Mouse (Mus musculus) embryonic facial prominence, embryonic 11.5 days (tissue): Measurements from ENCODE around the gene Jdp2. TPM values are rescaled to one million over a fixed set of nuclear protein-coding genes. Genes with fewer than 3 reads are reported as not detected.

Experiments used
- ATAC-seq: fragments of 200-750 bp; cut with Nextera tagmentation; replicated peaks from 2 replicates; pipeline ENCODE4 v1.8.0; 2017; ENCODE audit warnings: low read depth; ENCODE audit not compliant: insufficient number of reproducible peaks, low FRiP score, low TSS enrichment
- DNase-seq: peaks from one replicate; pipeline ENCODE4 v3.0.0-alpha.2; 2015; ENCODE audit warnings: low spot score
- H3K27ac ChIP-seq: fragments of 300-500 bp; sonication (generic); replicated peaks from 2 replicates; pipeline ENCODE4 v1.5.1; 2014; ENCODE audit warnings: mild to moderate bottlenecking, low read depth, low read length, control low read depth
- H3K27me3 ChIP-seq: fragments of 300-500 bp; sonication (generic); 2 replicates; pipeline ENCODE4 v1.6.1; 2014; ENCODE audit warnings: mild to moderate bottlenecking, low read length, moderate library complexity, mixed read lengths; ENCODE audit not compliant: control insufficient read depth, insufficient read depth
- H3K36me3 ChIP-seq: fragments of 300-500 bp; sonication (generic); replicated peaks from 2 replicates; pipeline ENCODE4 v1.6.1; 2014; ENCODE audit warnings: low read depth, mild to moderate bottlenecking, low read length, moderate library complexity, mixed read lengths; ENCODE audit not compliant: control insufficient read depth, insufficient read depth
- H3K4me1 ChIP-seq: fragments of 300-500 bp; sonication (generic); 2 replicates; pipeline ENCODE4 v1.6.1; 2014; ENCODE audit warnings: low read length, mixed read lengths; ENCODE audit not compliant: control insufficient read depth, insufficient read depth
- H3K4me2 ChIP-seq: fragments of 300-500 bp; sonication (generic); 2 replicates; pipeline ENCODE4 v1.6.1; 2014; ENCODE audit warnings: low read depth, mild to moderate bottlenecking, control low read depth, low read length, moderate library complexity
- H3K4me3 ChIP-seq: fragments of 300-500 bp; sonication (generic); 2 replicates; pipeline ENCODE4 v1.5.1; 2014; ENCODE audit warnings: low read depth, low read length, control low read depth
- H3K9ac ChIP-seq: fragments of 300-500 bp; sonication (generic); replicated peaks from 2 replicates; pipeline ENCODE4 v1.6.1; 2014; ENCODE audit warnings: mild to moderate bottlenecking, control low read depth, low read length
- H3K9me3 ChIP-seq: fragments of 300-500 bp; sonication (generic); replicated peaks from 2 replicates; pipeline ENCODE4 v1.6.1; 2016; ENCODE audit warnings: mild to moderate bottlenecking, low read length, inconsistent platforms, mixed read lengths; ENCODE audit not compliant: control insufficient read depth
- WGBS: fragments of 180-500 bp; shearing (Covaris S2); extraction: QIAGEN DNeasy Blood & Tissue Kit; methylation state at CpG from one replicate; pipeline ENCODE4 v1.1.7; 2014; 5-methylcytosine and 5-hydroxymethylcytosine counted together
- polyA plus RNA-seq: library from polyadenylated mRNA; unstranded; fragments of >200 nt; fragmentation: Nextera tagmentation; extraction: Ambion mirVana; gene quantifications from 2 replicates; pipeline ENCODE4 v1.2.1, GENCODE M21; 2014

Jdp2 gene
- polyA plus RNA-seq, 1 experiment from 2014 or later = 0.27 TPM

GRCm38 (mm10) chr12:85592943-85593342, 5.9 kb upstream of the Jdp2 start:
- Histone ChIP-seq H3K36me3 (no peaks in the 10 kb centered on the region), H3K4me3 (no peak overlapping the region), H3K4me2 (no peak overlapping the region), H3K9me3 (no peaks in the 10 kb centered on the region), H3K27ac (no peak overlapping the region), H3K27me3 (no peaks in the 10 kb centered on the region), H3K4me1 (no peaks in the 10 kb centered on the region), H3K9ac (no peak overlapping the region)
- 84% methylated on average over 9 of the region's 9 CpGs for WGBS
- DNase-seq (no peak), ATAC-seq (no peak)

- Histone ChIP-seq H3K27ac (no peak overlapping the region), H3K27me3 (peaks cover 2% of the 10 kb centered on the region; the same call in 1 of the 2 replicates), H3K9me3 (no peaks in the 10 kb centered on the region), H3K36me3 (no peaks in the 10 kb centered on the region), H3K4me2 (no peak overlapping the region), H3K9ac (no peak overlapping the region), H3K4me3 (no peak overlapping the region), H3K4me1 (peaks cover 4% of the 10 kb centered on the region; the same call in 1 of the 2 replicates)
- 96% methylated on average over 2 of the region's 2 CpGs for WGBS
- DNase-seq (no peak), ATAC-seq (no peak)
Measured at GRCm38 (mm10) chr12:85594390-85594789, 4.4 kb upstream of the Jdp2 start.

GRCm38 (mm10) chr12:85598053-85598452, 774 bp upstream of the Jdp2 start:
- H3K4me2 ChIP-seq = no peak overlapping the region; the same call in 1 of the 2 replicates
- 42% methylated on average over 11 of the region's 11 CpGs for WGBS
- H3K9me3 ChIP-seq = no peaks in the 10 kb centered on the region
- no peak overlapping the region; the same call in 1 of the 2 replicates for H3K4me3 ChIP-seq
- ATAC-seq (no peak), DNase-seq (no peak)
- no peak overlapping the region for H3K27ac ChIP-seq
- H3K9ac ChIP-seq = no peak overlapping the region; the same call in 1 of the 2 replicates
- peaks cover 4% of the 10 kb centered on the region; the same call in 1 of the 2 replicates for H3K4me1 ChIP-seq
- H3K36me3 ChIP-seq = no peaks in the 10 kb centered on the region
- H3K27me3 ChIP-seq = peaks cover 6% of the 10 kb centered on the region

GRCm38 (mm10) chr12:85599478-85600152, 788 bp downstream of the Jdp2 start:
- Histone ChIP-seq H3K9ac (peak overlapping the region; percentile 81), H3K4me3 (peak overlapping the region; percentile 71), H3K27me3 (peaks cover 6% of the 10 kb centered on the region), H3K9me3 (no peaks in the 10 kb centered on the region), H3K4me2 (peak overlapping the region; percentile 96), H3K27ac (peak overlapping the region; percentile 35; the same call in 1 of the 2 replicates), H3K36me3 (no peaks in the 10 kb centered on the region), H3K4me1 (peaks cover 4% of the 10 kb centered on the region; the same call in 1 of the 2 replicates)
- ATAC-seq (peak; percentile 54), DNase-seq (peak; percentile 37)
- under 1% methylated on average over 44 of the region's 49 CpGs for WGBS

GRCm38 (mm10) chr12:85600637-85601036, 1.8 kb downstream of the Jdp2 start:
- WGBS = 44% methylated on average over 7 of the region's 7 CpGs
- Histone ChIP-seq H3K4me3 (no peak overlapping the region), H3K9me3 (no peaks in the 10 kb centered on the region), H3K9ac (no peak overlapping the region), H3K27ac (no peak overlapping the region), H3K4me2 (no peak overlapping the region), H3K36me3 (no peaks in the 10 kb centered on the region), H3K4me1 (peaks cover 4% of the 10 kb centered on the region; the same call in 1 of the 2 replicates), H3K27me3 (peaks cover 6% of the 10 kb centered on the region)
- DNase-seq (no peak), ATAC-seq (no peak)

GRCm38 (mm10) chr12:85601531-85601930, 2.7 kb downstream of the Jdp2 start:
- WGBS = 87% methylated on average over 6 of the region's 6 CpGs
- Histone ChIP-seq H3K4me1 (peaks cover 4% of the 10 kb centered on the region; the same call in 1 of the 2 replicates), H3K27me3 (peaks cover 6% of the 10 kb centered on the region), H3K9me3 (no peaks in the 10 kb centered on the region), H3K4me2 (no peak overlapping the region), H3K36me3 (no peaks in the 10 kb centered on the region), H3K9ac (no peak overlapping the region), H3K4me3 (0 out of 2 replicates have a peak overlapping the region, but pooled peaks have one; percentile 3), H3K27ac (no peak overlapping the region)
- no peak for DNase-seq
- ATAC-seq = no peak

- no peak overlapping the region for H3K4me3 ChIP-seq
- DNase-seq = no peak
- no peak overlapping the region for H3K9ac ChIP-seq
- H3K27ac ChIP-seq = no peak overlapping the region
- no peaks in the 10 kb centered on the region for H3K36me3 ChIP-seq
- H3K9me3 ChIP-seq = no peaks in the 10 kb centered on the region
- WGBS = 82% methylated on average over 2 of the region's 2 CpGs
- H3K27me3 ChIP-seq = peaks cover 6% of the 10 kb centered on the region
- no peak overlapping the region for H3K4me2 ChIP-seq
- no peak for ATAC-seq
- H3K4me1 ChIP-seq = peaks cover 4% of the 10 kb centered on the region; the same call in 1 of the 2 replicates
Measured at GRCm38 (mm10) chr12:85602153-85602552, 3.3 kb downstream of the Jdp2 start.

- no peak overlapping the region for H3K27ac ChIP-seq
- H3K4me3 ChIP-seq = no peak overlapping the region
- no peak overlapping the region for H3K4me2 ChIP-seq
- no peaks in the 10 kb centered on the region for H3K36me3 ChIP-seq
- H3K9me3 ChIP-seq = no peaks in the 10 kb centered on the region
- 70% methylated on average over 12 of the region's 12 CpGs for WGBS
- ATAC-seq (no peak), DNase-seq (no peak)
- peaks cover 6% of the 10 kb centered on the region for H3K27me3 ChIP-seq
- H3K9ac ChIP-seq = no peak overlapping the region
- peaks cover 4% of the 10 kb centered on the region; the same call in 1 of the 2 replicates for H3K4me1 ChIP-seq
Measured at GRCm38 (mm10) chr12:85602811-85603210, 4.0 kb downstream of the Jdp2 start.
